Mouse (Mus musculus): Measurements from ENCODE around the gene Ano4. TPM values are rescaled to one million over a fixed set of nuclear protein-coding genes. Genes with fewer than 3 reads are reported as not detected.

Gene Ano4
- polyA plus RNA-seq, 1 experiment, result 14.9 TPM

GRCm38 (mm10) chr10:89256762-89257456 lies 87.7 kb downstream of the Ano4 start:
- Histone ChIP-seq H3K27ac (ENCODE audit: insufficient read depth, low read length) (peak overlapping the region; percentile 79), H3K4me1 (ENCODE audit: control insufficient read depth, insufficient read depth, low read length) (peaks cover 2% of the 10 kb centered on the region; the same call in 1 of the 2 replicates), H3K4me3 (ENCODE audit: insufficient read depth, low read length) (peak overlapping the region; percentile 65)
- TF ChIP-seq POLR2A (IDR thresholded peaks at IDR 0.05; ENCODE audit: extremely low read depth, insufficient read depth, low read length) (peak; percentile 25; the same call in 1 of the 2 replicates), CTCF (IDR thresholded peaks at IDR 0.05; ENCODE audit: extremely low read depth, insufficient read depth, low read length) (no peak)

- H3K4me1 ChIP-seq (ENCODE audit: control insufficient read depth, insufficient read depth, low read length), result peaks cover 2% of the 10 kb centered on the region; the same call in 1 of the 2 replicates
- no peak overlapping the region; the same call in 1 of the 2 replicates for H3K27ac ChIP-seq (ENCODE audit: insufficient read depth, low read length)
Measured at GRCm38 (mm10) chr10:89254765-89255164, 89.8 kb downstream of the Ano4 start.

GRCm38 (mm10) chr10:89253799-89254198 lies 90.8 kb downstream of the Ano4 start:
- H3K27ac ChIP-seq (ENCODE audit: insufficient read depth, low read length), result no peak overlapping the region; the same call in none of the 2 replicates
- peaks cover 2% of the 10 kb centered on the region; the same call in 1 of the 2 replicates for H3K4me1 ChIP-seq (ENCODE audit: control insufficient read depth, insufficient read depth, low read length)
- TF ChIP-seq CTCF (IDR thresholded peaks at IDR 0.05; ENCODE audit: extremely low read depth, insufficient read depth, low read length), result no peak
- no peak overlapping the region for H3K4me3 ChIP-seq (ENCODE audit: insufficient read depth, low read length)

More at GRCm38 (mm10) chr10:89254765-89255164, 89.8 kb downstream of the Ano4 start:
- TF ChIP-seq CTCF (IDR thresholded peaks at IDR 0.05; ENCODE audit: extremely low read depth, insufficient read depth, low read length), result no peak
- no peak for TF ChIP-seq POLR2A (IDR thresholded peaks at IDR 0.05; ENCODE audit: extremely low read depth, insufficient read depth, low read length)
- no peak overlapping the region for H3K4me3 ChIP-seq (ENCODE audit: insufficient read depth, low read length)

- TF ChIP-seq CTCF (IDR thresholded peaks at IDR 0.05; ENCODE audit: extremely low read depth, insufficient read depth, low read length), result no peak
- no peak for TF ChIP-seq POLR2A (IDR thresholded peaks at IDR 0.05; ENCODE audit: extremely low read depth, insufficient read depth, low read length)
- H3K27ac ChIP-seq (ENCODE audit: insufficient read depth, low read length), result 0 out of 2 replicates have a peak overlapping the region, but pooled peaks have one; percentile 61
- no peak overlapping the region for H3K4me3 ChIP-seq (ENCODE audit: insufficient read depth, low read length)
- H3K4me1 ChIP-seq (ENCODE audit: control insufficient read depth, insufficient read depth, low read length), result no peaks in the 10 kb centered on the region; the same call in 1 of the 2 replicates
Measured at GRCm38 (mm10) chr10:89252636-89253035, 91.9 kb downstream of the Ano4 start.

- Histone ChIP-seq H3K4me1 (ENCODE audit: control insufficient read depth, insufficient read depth, low read length) (peaks cover 2% of the 10 kb centered on the region; the same call in 1 of the 2 replicates), H3K27ac (ENCODE audit: insufficient read depth, low read length) (peak overlapping the region; percentile 29; the same call in 1 of the 2 replicates), H3K4me3 (ENCODE audit: insufficient read depth, low read length) (no peak overlapping the region)
- no peak for TF ChIP-seq POLR2A (IDR thresholded peaks at IDR 0.05; ENCODE audit: extremely low read depth, insufficient read depth, low read length)
- TF ChIP-seq CTCF (IDR thresholded peaks at IDR 0.05; ENCODE audit: extremely low read depth, insufficient read depth, low read length), result no peak
Measured at GRCm38 (mm10) chr10:89243808-89244207, 100.8 kb downstream of the Ano4 start.

GRCm38 (mm10) chr10:89224524-89224923 lies 120.0 kb downstream of the Ano4 start:
- TF ChIP-seq CTCF (IDR thresholded peaks at IDR 0.05; ENCODE audit: extremely low read depth, insufficient read depth, low read length) (no peak), POLR2A (IDR thresholded peaks at IDR 0.05; ENCODE audit: extremely low read depth, insufficient read depth, low read length) (no peak)
- Histone ChIP-seq H3K4me3 (ENCODE audit: insufficient read depth, low read length) (no peak overlapping the region), H3K27ac (ENCODE audit: insufficient read depth, low read length) (no peak overlapping the region), H3K4me1 (ENCODE audit: control insufficient read depth, insufficient read depth, low read length) (no peaks in the 10 kb centered on the region)

GRCm38 (mm10) chr10:89222284-89222989 lies 122.1 kb downstream of the Ano4 start:
- Histone ChIP-seq H3K27ac (ENCODE audit: insufficient read depth, low read length) (no peak overlapping the region), H3K4me3 (ENCODE audit: insufficient read depth, low read length) (no peak overlapping the region)
- TF ChIP-seq CTCF (IDR thresholded peaks at IDR 0.05; ENCODE audit: extremely low read depth, insufficient read depth, low read length), result no peak
- no peak for TF ChIP-seq POLR2A (IDR thresholded peaks at IDR 0.05; ENCODE audit: extremely low read depth, insufficient read depth, low read length)

GRCm38 (mm10) chr10:89216078-89216477 lies 128.5 kb downstream of the Ano4 start:
- Histone ChIP-seq H3K27ac (ENCODE audit: insufficient read depth, low read length) (no peak overlapping the region), H3K4me3 (ENCODE audit: insufficient read depth, low read length) (no peak overlapping the region), H3K4me1 (ENCODE audit: control insufficient read depth, insufficient read depth, low read length) (no peaks in the 10 kb centered on the region)
- TF ChIP-seq POLR2A (IDR thresholded peaks at IDR 0.05; ENCODE audit: extremely low read depth, insufficient read depth, low read length), result no peak
- no peak for TF ChIP-seq CTCF (IDR thresholded peaks at IDR 0.05; ENCODE audit: extremely low read depth, insufficient read depth, low read length)

More at GRCm38 (mm10) chr10:89222284-89222989, 122.1 kb downstream of the Ano4 start:
- H3K4me1 ChIP-seq (ENCODE audit: control insufficient read depth, insufficient read depth, low read length), result no peaks in the 10 kb centered on the region

GRCm38 (mm10) chr10:89205858-89206257 lies 138.7 kb downstream of the Ano4 start:
- Histone ChIP-seq H3K4me3 (ENCODE audit: insufficient read depth, low read length) (no peak overlapping the region), H3K27ac (ENCODE audit: insufficient read depth, low read length) (no peak overlapping the region), H3K4me1 (ENCODE audit: control insufficient read depth, insufficient read depth, low read length) (no peaks in the 10 kb centered on the region)
- TF ChIP-seq CTCF (IDR thresholded peaks at IDR 0.05; ENCODE audit: extremely low read depth, insufficient read depth, low read length) (peak; percentile 43), POLR2A (IDR thresholded peaks at IDR 0.05; ENCODE audit: extremely low read depth, insufficient read depth, low read length) (no peak)
